Mouse (Mus musculus): ENCODE measurements around the gene Smoc1. TPM values are rescaled to one million over a fixed set of nuclear protein-coding genes. Genes with fewer than 3 reads are reported as not detected.

Gene Smoc1
- total and polyA plus RNA-seq, 2 experiments from 2014 or later, result 2.7 to 5.9 TPM

DNA sequence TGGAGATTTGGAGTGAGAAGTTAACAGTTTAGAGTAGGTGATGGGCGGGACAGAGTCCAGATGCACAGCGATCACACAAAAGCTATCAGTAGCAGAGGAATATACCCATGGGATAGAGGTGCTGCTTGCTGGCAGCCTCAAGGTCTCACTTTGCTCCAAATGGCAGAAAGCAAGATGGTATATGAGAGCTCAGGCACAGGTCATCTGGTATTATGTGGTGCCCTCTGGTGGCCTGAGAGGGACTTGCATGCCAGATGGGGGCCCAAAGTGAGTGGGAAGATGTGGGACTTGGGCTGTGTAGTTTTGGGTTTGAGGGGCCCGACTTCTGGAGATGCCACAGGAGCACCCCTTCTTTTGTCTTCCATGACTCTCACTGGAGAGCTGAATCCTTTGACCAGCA lies 155.5 kb downstream of the Smoc1 start:
- no peaks in the 10 kb centered on the region for H3K9me3 ChIP-seq (replicated peaks; ENCODE audit: control insufficient read depth, low read length)
- H3K36me3 ChIP-seq (replicated peaks; ENCODE audit: control insufficient read depth, insufficient read depth, low read length), result no peaks in the 10 kb centered on the region
- no peak overlapping the region for H3K9ac ChIP-seq (replicated peaks; ENCODE audit: low read depth, low read length)
- H3K27me3 ChIP-seq (ENCODE audit: control insufficient read depth, insufficient read depth, low read length), result no peaks in the 10 kb centered on the region
- H3K4me1 ChIP-seq (ENCODE audit: control insufficient read depth, insufficient read depth), result no peaks in the 10 kb centered on the region
- H3K4me3 ChIP-seq (ENCODE audit: low read depth, low read length), result no peak overlapping the region
- DNase-seq (ENCODE audit: low spot score), result peak; percentile 36
- WGBS, result 49% methylated on average over 3 of the region's 3 CpGs
- no peak; the same call in 1 of the 2 replicates for ATAC-seq (ENCODE audit: insufficient read depth, low read depth)
- H3K4me2 ChIP-seq (ENCODE audit: low read depth, low read length), result no peak overlapping the region
- H3K27ac ChIP-seq (ENCODE audit: low read depth), result no peak overlapping the region
- TF ChIP-seq CTCF (IDR thresholded peaks at IDR 0.05; ENCODE audit: low read depth) (peak; percentile 86), EP300 (IDR thresholded peaks at IDR 0.05; ENCODE audit: low read depth) (no peak)

DNA sequence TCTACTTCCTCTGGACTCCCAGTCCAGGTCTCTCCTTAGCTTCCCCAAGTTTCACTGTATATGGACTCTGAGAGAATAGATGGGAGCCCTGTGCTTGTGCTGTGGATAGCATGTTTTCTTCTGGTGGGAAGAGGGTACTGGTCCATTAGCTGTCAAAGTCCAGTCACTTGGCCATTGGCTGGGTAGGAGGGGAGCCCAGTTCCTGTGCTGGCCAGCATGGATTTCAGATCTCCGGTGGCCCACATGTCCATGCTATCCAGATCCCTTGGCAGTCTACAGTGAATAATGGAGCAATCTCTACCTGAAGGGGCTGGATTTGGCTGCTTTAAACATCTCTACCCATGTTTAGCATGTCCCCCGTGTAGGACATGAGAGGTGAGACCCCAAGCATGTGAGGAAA lies 158.4 kb downstream of the Smoc1 start:
- Histone ChIP-seq H3K9me3 (replicated peaks; ENCODE audit: control insufficient read depth, low read length) (no peaks in the 10 kb centered on the region), H3K27me3 (ENCODE audit: control insufficient read depth, insufficient read depth, low read length) (no peaks in the 10 kb centered on the region), H3K9ac (replicated peaks; ENCODE audit: low read depth, low read length) (no peak overlapping the region), H3K4me2 (ENCODE audit: low read depth, low read length) (no peak overlapping the region), H3K27ac (ENCODE audit: low read depth) (no peak overlapping the region), H3K4me3 (ENCODE audit: low read depth, low read length) (no peak overlapping the region), H3K4me1 (ENCODE audit: control insufficient read depth, insufficient read depth) (no peaks in the 10 kb centered on the region), H3K36me3 (replicated peaks; ENCODE audit: control insufficient read depth, insufficient read depth, low read length) (no peaks in the 10 kb centered on the region)
- TF ChIP-seq EP300 (IDR thresholded peaks at IDR 0.05; ENCODE audit: low read depth), result no peak
- no peak for TF ChIP-seq CTCF (IDR thresholded peaks at IDR 0.05; ENCODE audit: low read depth)
- ATAC-seq (ENCODE audit: insufficient read depth, low read depth) (no peak), DNase-seq (ENCODE audit: low spot score) (no peak)
- 78% methylated on average over 2 of the region's 2 CpGs for WGBS

DNA sequence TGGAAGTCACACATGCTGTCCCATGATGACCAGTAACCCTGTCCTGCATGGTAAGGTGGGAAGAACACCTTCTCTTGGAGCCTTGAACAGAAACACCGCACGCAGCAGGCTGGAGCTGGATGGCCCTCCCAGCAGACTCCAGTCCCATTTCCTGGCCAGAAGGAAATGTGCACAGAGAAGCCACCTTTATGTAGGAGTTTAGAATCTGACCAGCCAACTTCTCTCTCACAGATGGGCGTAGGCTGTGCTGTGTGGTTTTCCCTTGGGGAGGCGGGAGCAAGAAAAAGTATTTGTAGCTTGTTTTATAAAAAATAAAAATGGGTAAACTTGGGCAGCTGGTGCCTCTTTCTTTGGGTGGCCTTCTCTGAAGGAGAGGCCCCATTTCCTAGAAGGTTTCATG lies 159.5 kb downstream of the Smoc1 start:
- no peaks in the 10 kb centered on the region for H3K9me3 ChIP-seq (replicated peaks; ENCODE audit: control insufficient read depth, low read length)
- TF ChIP-seq EP300 (IDR thresholded peaks at IDR 0.05; ENCODE audit: low read depth) (no peak), CTCF (IDR thresholded peaks at IDR 0.05; ENCODE audit: low read depth) (no peak)
- H3K4me2 ChIP-seq (ENCODE audit: low read depth, low read length), result no peak overlapping the region
- 89% methylated on average over 4 of the region's 4 CpGs for WGBS
- ATAC-seq (ENCODE audit: insufficient read depth, low read depth) (no peak), DNase-seq (ENCODE audit: low spot score) (no peak)
- no peaks in the 10 kb centered on the region for H3K36me3 ChIP-seq (replicated peaks; ENCODE audit: control insufficient read depth, insufficient read depth, low read length)
- no peak overlapping the region for H3K27ac ChIP-seq (ENCODE audit: low read depth)
- no peaks in the 10 kb centered on the region for H3K27me3 ChIP-seq (ENCODE audit: control insufficient read depth, insufficient read depth, low read length)
- no peaks in the 10 kb centered on the region for H3K4me1 ChIP-seq (ENCODE audit: control insufficient read depth, insufficient read depth)
- no peak overlapping the region for H3K4me3 ChIP-seq (ENCODE audit: low read depth, low read length)
- no peak overlapping the region for H3K9ac ChIP-seq (replicated peaks; ENCODE audit: low read depth, low read length)

DNA sequence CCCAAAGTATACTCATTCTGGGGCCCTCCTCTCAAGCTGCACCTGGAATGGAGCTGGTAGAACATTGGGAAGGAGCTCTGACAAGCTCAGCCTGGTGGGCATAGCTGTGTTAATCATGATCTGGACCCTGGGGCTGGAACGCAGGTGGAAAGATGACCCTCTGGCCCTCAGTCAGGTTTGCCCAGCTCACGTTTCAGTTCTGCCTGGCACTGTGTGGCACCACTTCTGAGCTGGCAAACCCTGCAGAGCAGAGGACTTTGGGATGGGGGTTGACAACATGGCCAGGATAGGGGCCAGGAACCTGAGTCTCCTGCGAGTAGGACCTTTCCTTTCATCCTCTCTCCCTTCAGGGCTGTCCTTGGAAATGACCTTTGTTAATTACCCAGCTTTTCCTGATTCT lies 160.1 kb downstream of the Smoc1 start:
- TF ChIP-seq EP300 (IDR thresholded peaks at IDR 0.05; ENCODE audit: low read depth) (no peak), CTCF (IDR thresholded peaks at IDR 0.05; ENCODE audit: low read depth) (no peak)

DNA sequence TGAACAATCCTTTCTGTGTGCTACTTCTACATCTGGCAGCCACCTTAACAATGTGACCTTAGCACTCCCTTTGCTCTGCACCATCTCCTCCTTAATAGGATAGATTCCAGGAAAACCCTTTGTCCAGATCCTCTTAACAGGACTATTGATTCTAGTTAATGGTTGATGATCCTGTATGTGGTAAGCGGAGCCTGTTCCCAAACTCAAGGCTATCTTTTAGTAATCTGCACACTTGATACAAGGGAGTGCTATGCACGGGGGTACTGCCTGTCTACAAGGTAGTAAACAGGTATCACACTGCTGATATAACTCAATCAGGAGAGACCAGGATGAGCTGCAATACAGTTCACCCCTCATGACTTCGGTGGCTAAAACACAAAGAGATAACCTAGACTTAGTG lies 161.8 kb downstream of the Smoc1 start:
- DNase-seq (ENCODE audit: low spot score) (no peak), ATAC-seq (ENCODE audit: insufficient read depth, low read depth) (no peak)
- H3K27me3 ChIP-seq (ENCODE audit: control insufficient read depth, insufficient read depth, low read length), result no peaks in the 10 kb centered on the region
- H3K9ac ChIP-seq (replicated peaks; ENCODE audit: low read depth, low read length), result no peak overlapping the region
- 66% methylated on average over 3 of the region's 3 CpGs for WGBS
- no peaks in the 10 kb centered on the region for H3K36me3 ChIP-seq (replicated peaks; ENCODE audit: control insufficient read depth, insufficient read depth, low read length)
- no peaks in the 10 kb centered on the region for H3K4me1 ChIP-seq (ENCODE audit: control insufficient read depth, insufficient read depth)
- no peak overlapping the region for H3K27ac ChIP-seq (ENCODE audit: low read depth)
- no peak overlapping the region for H3K4me2 ChIP-seq (ENCODE audit: low read depth, low read length)
- no peak overlapping the region for H3K4me3 ChIP-seq (ENCODE audit: low read depth, low read length)
- TF ChIP-seq CTCF (IDR thresholded peaks at IDR 0.05; ENCODE audit: low read depth) (no peak), EP300 (IDR thresholded peaks at IDR 0.05; ENCODE audit: low read depth) (no peak)
- no peaks in the 10 kb centered on the region for H3K9me3 ChIP-seq (replicated peaks; ENCODE audit: control insufficient read depth, low read length)

More for the DNA sequence above, 160.1 kb downstream of the Smoc1 start:
- ATAC-seq (ENCODE audit: insufficient read depth, low read depth), result no peak
- H3K27ac ChIP-seq (ENCODE audit: low read depth), result no peak overlapping the region
- H3K4me3 ChIP-seq (ENCODE audit: low read depth, low read length), result no peak overlapping the region
- no peak overlapping the region for H3K9ac ChIP-seq (replicated peaks; ENCODE audit: low read depth, low read length)
- 68% methylated on average over 3 of the region's 3 CpGs for WGBS
- no peaks in the 10 kb centered on the region for H3K27me3 ChIP-seq (ENCODE audit: control insufficient read depth, insufficient read depth, low read length)
- H3K4me2 ChIP-seq (ENCODE audit: low read depth, low read length), result no peak overlapping the region
- no peak for DNase-seq (ENCODE audit: low spot score)
- no peaks in the 10 kb centered on the region for H3K4me1 ChIP-seq (ENCODE audit: control insufficient read depth, insufficient read depth)
- no peaks in the 10 kb centered on the region for H3K9me3 ChIP-seq (replicated peaks; ENCODE audit: control insufficient read depth, low read length)
- H3K36me3 ChIP-seq (replicated peaks; ENCODE audit: control insufficient read depth, insufficient read depth, low read length), result no peaks in the 10 kb centered on the region

DNA sequence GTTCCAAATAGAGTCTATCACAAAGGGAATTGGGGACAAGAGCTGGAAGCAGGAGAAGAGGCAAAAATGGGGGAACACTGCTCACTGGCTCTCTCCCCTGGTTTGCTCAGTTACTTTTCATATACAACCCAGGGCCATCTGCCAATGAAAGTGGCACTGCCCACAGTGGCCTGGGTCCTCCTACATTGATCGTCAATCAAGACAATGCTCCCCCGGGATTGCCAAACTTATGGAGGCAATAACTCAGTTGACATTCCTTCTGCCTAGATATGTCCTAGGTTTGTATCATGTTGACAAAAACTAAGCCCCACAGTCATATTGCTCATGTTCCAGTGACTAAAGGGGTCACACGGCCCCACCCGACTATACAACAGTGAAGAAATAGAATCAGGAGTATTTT lies 162.4 kb downstream of the Smoc1 start:
- H3K4me2 ChIP-seq (ENCODE audit: low read depth, low read length), result no peak overlapping the region
- WGBS, result 81% methylated on average over 4 of the region's 4 CpGs
- H3K36me3 ChIP-seq (replicated peaks; ENCODE audit: control insufficient read depth, insufficient read depth, low read length), result no peaks in the 10 kb centered on the region
- no peak for ATAC-seq (ENCODE audit: insufficient read depth, low read depth)
- H3K9me3 ChIP-seq (replicated peaks; ENCODE audit: control insufficient read depth, low read length), result no peaks in the 10 kb centered on the region
- no peaks in the 10 kb centered on the region for H3K27me3 ChIP-seq (ENCODE audit: control insufficient read depth, insufficient read depth, low read length)
- TF ChIP-seq CTCF (IDR thresholded peaks at IDR 0.05; ENCODE audit: low read depth) (no peak), EP300 (IDR thresholded peaks at IDR 0.05; ENCODE audit: low read depth) (no peak)
- no peak for DNase-seq (ENCODE audit: low spot score)
- H3K4me3 ChIP-seq (ENCODE audit: low read depth, low read length), result no peak overlapping the region
- H3K27ac ChIP-seq (ENCODE audit: low read depth), result no peak overlapping the region
- no peak overlapping the region for H3K9ac ChIP-seq (replicated peaks; ENCODE audit: low read depth, low read length)
- no peaks in the 10 kb centered on the region for H3K4me1 ChIP-seq (ENCODE audit: control insufficient read depth, insufficient read depth)
